Mouse (Mus musculus) embryo, embryonic 11.5 days (tissue): Measurements from ENCODE around the gene Dclre1a.
A peak's percentile ranks its signal among the peaks of the same experiment; 100 is the strongest.

Experiments
- DNase-seq: peaks from one replicate; pipeline ENCODE4 v3.0.0-alpha.2; 2012; ENCODE audit warnings: low read depth, low spot score

Gene Dclre1a

GRCm38 (mm10) chr19:56547456-56548229 is at the start of gene Dclre1a:
Gene Dclre1a (minus strand): TSS chr19:56548222.
- DNase-seq, result peak; percentile 44

GRCm38 (mm10) chr19:56592472-56592871 is 44.5 kb upstream of the Dclre1a start:
- no peak for DNase-seq

- no peak for DNase-seq
Measured at GRCm38 (mm10) chr19:56590250-56590649, 42.2 kb upstream of the Dclre1a start.

- no peak for DNase-seq
Measured at GRCm38 (mm10) chr19:56589455-56589854, 41.4 kb upstream of the Dclre1a start.

- no peak for DNase-seq
Measured at GRCm38 (mm10) chr19:56589008-56589407, 41.0 kb upstream of the Dclre1a start.

- DNase-seq, result no peak
Measured at GRCm38 (mm10) chr19:56588205-56588626, 40.2 kb upstream of the Dclre1a start.

GRCm38 (mm10) chr19:56586320-56586719 is 38.3 kb upstream of the Dclre1a start:
- no peak for DNase-seq

GRCm38 (mm10) chr19:56584288-56584687 is 36.3 kb upstream of the Dclre1a start:
- no peak for DNase-seq

GRCm38 (mm10) chr19:56583785-56584184 is 35.8 kb upstream of the Dclre1a start:
- DNase-seq, result no peak

- no peak for DNase-seq
Measured at GRCm38 (mm10) chr19:56581981-56582380, 34.0 kb upstream of the Dclre1a start.

GRCm38 (mm10) chr19:56577801-56578200 is 29.8 kb upstream of the Dclre1a start:
- DNase-seq, result no peak

- no peak for DNase-seq
Measured at GRCm38 (mm10) chr19:56573184-56573583, 25.2 kb upstream of the Dclre1a start.

GRCm38 (mm10) chr19:56571913-56572312 is 23.9 kb upstream of the Dclre1a start:
- no peak for DNase-seq

GRCm38 (mm10) chr19:56571234-56571633 is 23.2 kb upstream of the Dclre1a start:
- no peak for DNase-seq

GRCm38 (mm10) chr19:56570781-56571180 is 22.8 kb upstream of the Dclre1a start:
- no peak for DNase-seq

- no peak for DNase-seq
Measured at GRCm38 (mm10) chr19:56566940-56567339, 18.9 kb upstream of the Dclre1a start.

GRCm38 (mm10) chr19:56566041-56566440 is 18.0 kb upstream of the Dclre1a start:
- no peak for DNase-seq

- no peak for DNase-seq
Measured at GRCm38 (mm10) chr19:56565358-56565757, 17.3 kb upstream of the Dclre1a start.

GRCm38 (mm10) chr19:56563469-56563868 is 15.4 kb upstream of the Dclre1a start:
- DNase-seq, result no peak

GRCm38 (mm10) chr19:56562433-56563138 is 14.6 kb upstream of the Dclre1a start:
- DNase-seq, result no peak

GRCm38 (mm10) chr19:56555972-56556371 is 8.0 kb upstream of the Dclre1a start:
- DNase-seq, result no peak

- DNase-seq, result no peak
Measured at GRCm38 (mm10) chr19:56553177-56553576, 5.2 kb upstream of the Dclre1a start.
